In genomic region chr4:124594933-124595332, GRCm38 (mm10) we compare ENCODE assay signal across 8 mouse cellular contexts. TPM values are rescaled to one million over a fixed set of nuclear protein-coding genes. Genes with fewer than 3 reads are reported as not detected.
DNase-seq lines count a peak whose midpoint lies in the region; ATAC-seq and TF ChIP-seq lines count a peak whose summit lies in the region.

No protein-coding gene starts in this region.

- no peak overlapping the region for H3K4me3 ChIP-seq in intestine, embryonic 15.5 days (replicated peaks)
- no peak overlapping the region for H3K4me3 ChIP-seq in intestine, embryonic 16.5 days (ENCODE audit: low read length)
- H3K4me3 ChIP-seq in bone marrow macrophage, adult 2 months (ENCODE audit: insufficient read depth, low read length): peak overlapping the region; percentile 11; the same call in 1 of the 2 replicates
- no peak overlapping the region for H3K4me3 ChIP-seq in forebrain, embryonic 15.5 days
- no peak overlapping the region for H3K4me3 ChIP-seq in kidney, embryonic 15.5 days (replicated peaks)
- no peak overlapping the region for H3K4me3 ChIP-seq in liver, embryonic 13.5 days (replicated peaks)

- DNase-seq in liver, embryonic 13.5 days: no peak
- DNase-seq in thymus, postnatal 10 days (ENCODE audit: low spot score in 2 of 2): no peak
- DNase-seq in thymus, postnatal 4 days: no peak

- H3K9ac ChIP-seq in intestine, embryonic 15.5 days: no peak overlapping the region
- no peak overlapping the region for H3K9ac ChIP-seq in intestine, embryonic 16.5 days (ENCODE audit: low read depth, low read length)
- H3K9ac ChIP-seq in forebrain, embryonic 15.5 days (replicated peaks): 0 out of 2 replicates have a peak overlapping the region, but pooled peaks have one; percentile 4
- H3K9ac ChIP-seq in kidney, embryonic 15.5 days: no peak overlapping the region
- H3K9ac ChIP-seq in liver, embryonic 13.5 days: 0 out of 2 replicates have a peak overlapping the region, but pooled peaks have one; percentile 23

- no peaks in the 10 kb centered on the region for H3K36me3 ChIP-seq in intestine, embryonic 15.5 days
- no peaks in the 10 kb centered on the region for H3K36me3 ChIP-seq in intestine, embryonic 16.5 days (ENCODE audit: control insufficient read depth, insufficient read depth, low read length)
- H3K36me3 ChIP-seq in forebrain, embryonic 15.5 days: no peaks in the 10 kb centered on the region
- H3K36me3 ChIP-seq in kidney, embryonic 15.5 days: no peaks in the 10 kb centered on the region
- no peaks in the 10 kb centered on the region for H3K36me3 ChIP-seq in liver, embryonic 13.5 days

- 0 out of 2 replicates have a peak overlapping the region, but pooled peaks have one; percentile 11 for H3K4me2 ChIP-seq in intestine, embryonic 15.5 days (replicated peaks)
- H3K4me2 ChIP-seq in intestine, embryonic 16.5 days (ENCODE audit: low read depth, low read length): no peak overlapping the region
- H3K4me2 ChIP-seq in forebrain, embryonic 15.5 days (replicated peaks): peak overlapping the region; percentile 31
- peak overlapping the region; percentile 33 for H3K4me2 ChIP-seq in kidney, embryonic 15.5 days
- H3K4me2 ChIP-seq in liver, embryonic 13.5 days: peak overlapping the region; percentile 42; the same call in 1 of the 2 replicates

- H3K27me3 ChIP-seq in intestine, embryonic 15.5 days (replicated peaks): 0 out of 2 replicates have a peak, but pooled peaks cover 3% of the 10 kb centered on the region
- H3K27me3 ChIP-seq in intestine, embryonic 16.5 days (replicated peaks; ENCODE audit: control insufficient read depth, insufficient read depth, low read length): 0 out of 2 replicates have a peak, but pooled peaks cover 6% of the 10 kb centered on the region
- H3K27me3 ChIP-seq in forebrain, embryonic 15.5 days: no peaks in the 10 kb centered on the region
- peaks cover 40% of the 10 kb centered on the region for H3K27me3 ChIP-seq in kidney, embryonic 15.5 days
- H3K27me3 ChIP-seq in liver, embryonic 13.5 days: peaks cover 79% of the 10 kb centered on the region

- no peaks in the 10 kb centered on the region for H3K4me1 ChIP-seq in intestine, embryonic 15.5 days (replicated peaks)
- no peaks in the 10 kb centered on the region for H3K4me1 ChIP-seq in intestine, embryonic 16.5 days (ENCODE audit: control insufficient read depth, insufficient read depth, low read length)
- H3K4me1 ChIP-seq in bone marrow macrophage, adult 2 months (ENCODE audit: control insufficient read depth, insufficient read depth, low read length): no peaks in the 10 kb centered on the region
- H3K4me1 ChIP-seq in forebrain, embryonic 15.5 days: peaks cover 45% of the 10 kb centered on the region
- H3K4me1 ChIP-seq in kidney, embryonic 15.5 days: 0 out of 2 replicates have a peak, but pooled peaks cover 2% of the 10 kb centered on the region
- H3K4me1 ChIP-seq in liver, embryonic 13.5 days (replicated peaks): peaks cover 10% of the 10 kb centered on the region

- H3K9me3 ChIP-seq in intestine, embryonic 15.5 days: no peaks in the 10 kb centered on the region
- H3K9me3 ChIP-seq in intestine, embryonic 16.5 days (ENCODE audit: control insufficient read depth, low read length): no peaks in the 10 kb centered on the region
- no peaks in the 10 kb centered on the region for H3K9me3 ChIP-seq in forebrain, embryonic 15.5 days
- H3K9me3 ChIP-seq in kidney, embryonic 15.5 days (replicated peaks): no peaks in the 10 kb centered on the region
- no peaks in the 10 kb centered on the region for H3K9me3 ChIP-seq in liver, embryonic 13.5 days (replicated peaks)

- no peak for TF ChIP-seq CTCF in bone marrow macrophage, adult 2 months (IDR thresholded peaks at IDR 0.05; ENCODE audit: low read depth, low read length)

- no peak for ATAC-seq in intestine, embryonic 15.5 days
- no peak for ATAC-seq in intestine, embryonic 16.5 days
- peak; percentile 77 for ATAC-seq in forebrain, embryonic 15.5 days (replicated peaks)
- no peak for ATAC-seq in kidney, embryonic 15.5 days (replicated peaks; ENCODE audit: low FRiP score)
- no peak for ATAC-seq in liver, embryonic 13.5 days (ENCODE audit: low read depth)

- no peak overlapping the region for H3K27ac ChIP-seq in intestine, embryonic 15.5 days
- H3K27ac ChIP-seq in intestine, embryonic 16.5 days (ENCODE audit: low read length): no peak overlapping the region
- no peak overlapping the region for H3K27ac ChIP-seq in bone marrow macrophage, adult 2 months (ENCODE audit: insufficient read depth, low read depth, low read length)
- H3K27ac ChIP-seq in forebrain, embryonic 15.5 days (replicated peaks): peak overlapping the region; percentile 93
- H3K27ac ChIP-seq in kidney, embryonic 15.5 days: no peak overlapping the region
- H3K27ac ChIP-seq in liver, embryonic 13.5 days: no peak overlapping the region

- WGBS in intestine, embryonic 15.5 days: 45% methylated on average over 13 of the region's 13 CpGs
- 36% methylated on average over 13 of the region's 13 CpGs for WGBS in intestine, embryonic 16.5 days
- WGBS in forebrain, embryonic 15.5 days: 13% methylated on average over 13 of the region's 13 CpGs
- 32% methylated on average over 13 of the region's 13 CpGs for WGBS in kidney, embryonic 15.5 days
- WGBS in liver, embryonic 13.5 days (ENCODE audit: insufficient replicate concordance): 29% methylated on average over 13 of the region's 13 CpGs

- TF ChIP-seq POLR2A in bone marrow macrophage, adult 2 months (IDR thresholded peaks at IDR 0.05; ENCODE audit: borderline replicate concordance, low read depth, low read length): no peak

RNA-seq across cellular contexts. Expression of gene 3100002H09Rik, which starts 15.7 kb away (rescaled TPM):
- polyA plus RNA-seq in intestine, embryonic 15.5 days (2015; fragmentation: Nextera tagmentation; extraction: Ambion mirVana): not detected in 2 replicates
- not detected in 2 replicates for polyA plus RNA-seq in intestine, embryonic 16.5 days (2015; fragmentation: Nextera tagmentation; extraction: Ambion mirVana)
- not detected in 2 replicates for polyA plus RNA-seq in bone marrow macrophage, adult 2 months (2012; ENCODE audit: insufficient read depth, insufficient read length, missing spikeins)
- 1.2 TPM in 2 replicates for polyA plus RNA-seq in forebrain, embryonic 15.5 days (2015; fragmentation: Nextera tagmentation; extraction: Ambion mirVana)
- not detected in 2 replicates for polyA plus RNA-seq in kidney, embryonic 15.5 days (2015; fragmentation: Nextera tagmentation; extraction: Ambion mirVana)
- polyA plus RNA-seq in liver, embryonic 13.5 days (2015; fragmentation: Nextera tagmentation; extraction: Ambion mirVana): not detected in 2 replicates

Comparison
In these comparisons a context has a peak if more than half of its experiments do, and no peak if none do; other contexts are left out.
1. H3K9ac ChIP-seq: peak in forebrain, embryonic 15.5 days (single experiment) and liver, embryonic 13.5 days (single experiment); none in intestine, embryonic 15.5 days (single experiment), intestine, embryonic 16.5 days (single experiment) and kidney, embryonic 15.5 days (single experiment).